Mouse (Mus musculus) pancreas, adult 10 weeks (tissue): ENCODE results near the gene Olfr586. TPM values are rescaled to one million over a fixed set of nuclear protein-coding genes. Genes with fewer than 3 reads are reported as not detected.

Experiments used
- polyA plus RNA-seq: library from polyadenylated mRNA; stranded (reverse); fragments of 350-450 nt; fragmentation: Illumina TruSeq; extraction: RNeasy Lipid Tissue Mini Kit (QIAGEN cat#74804); gene quantifications from one replicate; pipeline ENCODE4 v1.2.3, GENCODE M21; 2015; ENCODE audit warnings: low read depth, low replicate concordance; ENCODE audit not compliant: insufficient read depth

Olfr586 gene
- polyA plus RNA-seq = not detected

DNA sequence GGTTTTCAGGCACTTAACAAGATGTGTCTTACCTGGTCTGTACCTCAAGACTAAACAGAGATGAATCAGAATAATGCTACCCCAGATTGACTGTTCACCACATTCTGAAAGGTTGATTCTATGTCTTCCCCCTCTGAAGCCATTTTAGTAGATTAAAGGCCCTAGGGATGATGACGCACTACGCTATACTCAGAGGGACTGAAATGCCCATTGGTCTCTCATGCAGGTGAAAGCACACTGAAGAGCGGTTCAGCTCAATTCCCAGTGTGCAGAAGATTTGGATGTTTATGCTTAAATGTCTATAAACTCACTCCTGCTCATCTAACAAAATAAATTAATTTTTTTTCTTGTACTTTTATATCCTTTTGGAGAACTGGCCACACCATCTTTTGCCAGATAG lies at the start of gene Olfr586:
TSS of gene Olfr586 (minus strand) at position 101 of the 400 bp plus-strand sequence.

DNA sequence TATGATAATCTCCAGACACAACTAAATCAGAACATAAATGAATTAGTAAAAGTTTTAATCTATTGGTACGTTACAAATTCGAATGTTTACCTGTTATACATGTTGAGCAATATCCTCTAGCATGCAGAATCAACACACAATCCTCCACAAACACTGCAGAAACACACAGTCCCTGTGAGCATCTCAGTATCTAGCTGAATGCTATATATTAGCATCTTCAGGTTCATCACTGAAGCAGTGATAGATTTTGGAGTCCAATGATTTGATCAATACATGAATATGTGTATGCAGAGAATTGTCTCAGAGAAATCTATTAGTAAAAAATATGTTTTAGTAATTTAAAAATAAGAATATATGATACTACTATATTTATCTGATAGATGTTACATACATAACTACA lies 30.8 kb upstream of the Olfr586 start, which contains the start of gene Olfr589:
TSS of gene Olfr589 (minus strand) at position 101 of the 400 bp plus-strand sequence.

GRCm38 (mm10) chr7:103140579-103140978 lies 15.1 kb upstream of the Olfr586 start, which contains the start of gene Olfr588-ps1:
Gene Olfr588-ps1 (plus strand): TSS chr7:103140879.

GRCm38 (mm10) chr7:103097420-103097819 lies 28.0 kb downstream of the Olfr586 start, which contains the start of gene Olfr585:
Gene Olfr585 (plus strand): TSS chr7:103097720.

DNA sequence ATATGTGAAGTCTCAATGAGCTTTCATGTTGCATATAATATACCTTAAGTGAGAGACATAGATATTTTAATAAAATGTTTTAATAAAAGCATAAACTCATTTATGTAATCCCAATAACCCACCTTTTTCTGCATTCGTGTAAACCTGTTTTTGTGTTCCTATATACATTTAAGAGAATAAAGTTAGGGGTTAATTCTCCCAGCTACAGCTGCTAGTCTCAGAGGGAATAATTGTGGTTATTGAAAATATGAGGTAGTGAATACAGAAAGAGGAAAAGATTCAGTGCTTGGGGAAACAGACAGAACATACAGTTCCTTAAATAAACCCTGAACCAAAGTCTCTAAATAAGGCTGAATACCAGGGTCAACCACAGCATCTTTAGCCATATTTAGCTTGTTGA lies 43.9 kb downstream of the Olfr586 start, which contains the start of gene Olfr584:
TSS of gene Olfr584 (plus strand) at position 301 of the 400 bp plus-strand sequence.

Other genes starting within 250 kb of the Olfr586 start
- not detected for gene Olfr568, start 248.5 kb downstream of the Olfr586 start, polyA plus RNA-seq
- not detected for gene Olfr569, start 234.8 kb downstream of the Olfr586 start, polyA plus RNA-seq
- gene Olfr570, start 231.1 kb downstream of the Olfr586 start, polyA plus RNA-seq = not detected
- gene Olfr571, start 208.1 kb downstream of the Olfr586 start, polyA plus RNA-seq = not detected
- not detected for gene Olfr572, start 201.2 kb downstream of the Olfr586 start, polyA plus RNA-seq
- not detected for gene Olfr573-ps1, start 183.1 kb downstream of the Olfr586 start, polyA plus RNA-seq
- gene Olfr574, start 177.2 kb downstream of the Olfr586 start, polyA plus RNA-seq = not detected
- gene Olfr575, start 166.9 kb downstream of the Olfr586 start, polyA plus RNA-seq = not detected
- gene Olfr576, start 163.0 kb downstream of the Olfr586 start, polyA plus RNA-seq = not detected
- not detected for gene Olfr577, start 149.7 kb downstream of the Olfr586 start, polyA plus RNA-seq
- not detected for gene Olfr578, start 136.3 kb downstream of the Olfr586 start, polyA plus RNA-seq
- not detected for gene Olfr582, start 87.6 kb downstream of the Olfr586 start, polyA plus RNA-seq
- not detected for gene Olfr583, start 74.3 kb downstream of the Olfr586 start, polyA plus RNA-seq
- not detected for gene Olfr584, start 43.8 kb downstream of the Olfr586 start, polyA plus RNA-seq
- gene Olfr585, start 27.9 kb downstream of the Olfr586 start, polyA plus RNA-seq = not detected
- not detected for gene Olfr588-ps1, start 15.2 kb upstream of the Olfr586 start, polyA plus RNA-seq
- not detected for gene Olfr589, start 30.7 kb upstream of the Olfr586 start, polyA plus RNA-seq
- gene Olfr591, start 52.7 kb upstream of the Olfr586 start, polyA plus RNA-seq = not detected
- gene Olfr592, start 59.2 kb upstream of the Olfr586 start, polyA plus RNA-seq = not detected
- gene Olfr593, start 86.2 kb upstream of the Olfr586 start, polyA plus RNA-seq = not detected
- not detected for gene Olfr594, start 91.4 kb upstream of the Olfr586 start, polyA plus RNA-seq
- not detected for gene Usp17ld, start 126.9 kb upstream of the Olfr586 start, polyA plus RNA-seq
- gene Olfr596, start 180.0 kb upstream of the Olfr586 start, polyA plus RNA-seq = not detected
- not detected for gene Olfr597, start 190.7 kb upstream of the Olfr586 start, polyA plus RNA-seq
- not detected for gene Olfr598, start 197.9 kb upstream of the Olfr586 start, polyA plus RNA-seq
- not detected for gene Olfr599, start 210.3 kb upstream of the Olfr586 start, polyA plus RNA-seq
- not detected for gene Olfr600, start 224.0 kb upstream of the Olfr586 start, polyA plus RNA-seq
- gene Olfr601, start 237.0 kb upstream of the Olfr586 start, polyA plus RNA-seq = not detected